Mouse (Mus musculus): ENCODE measurements around the gene Anks4b.

Gene Anks4b

DNA sequence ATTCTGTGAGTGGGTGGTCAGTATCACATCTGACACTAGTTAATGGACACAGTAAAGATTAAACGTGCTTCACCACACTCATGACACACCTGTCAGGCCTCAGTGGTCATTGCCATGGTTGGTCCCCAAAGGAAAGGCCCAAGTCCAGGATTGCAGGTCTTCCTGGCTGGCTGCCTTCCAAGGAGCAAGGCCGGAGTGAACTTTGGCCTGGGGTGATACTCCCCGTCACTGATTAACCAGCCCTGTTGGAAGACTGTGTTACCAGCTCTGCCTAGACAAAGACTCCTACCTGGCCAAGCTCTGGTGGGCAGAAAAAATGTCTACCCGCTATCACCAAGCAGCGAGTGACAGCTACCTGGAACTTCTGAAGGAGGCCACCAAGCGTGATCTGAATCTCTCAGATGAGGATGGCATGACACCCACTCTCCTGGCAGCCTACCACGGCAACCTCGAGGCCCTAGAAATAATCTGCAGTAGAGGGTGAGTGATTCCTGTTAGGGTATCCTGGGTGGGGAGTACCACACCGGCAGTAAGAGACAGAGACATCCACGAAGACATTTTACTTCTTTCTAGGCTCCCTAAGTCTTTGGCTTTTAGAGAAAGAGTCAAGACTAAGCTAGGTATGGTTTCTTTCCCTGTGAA lies at the start of gene Anks4b:
Gene Anks4b (plus strand): TSS at position 256 of the 642 bp plus-strand sequence.
- in situ Hi-C loops (cut with MboI; ENCODE audit: low pct_unique_long_range_greater_than_20kb in 1 of 2, low sequenced_read_pairs in 2 of 2, unreplicated experiment in 1 of 2) = no loop called here

DNA sequence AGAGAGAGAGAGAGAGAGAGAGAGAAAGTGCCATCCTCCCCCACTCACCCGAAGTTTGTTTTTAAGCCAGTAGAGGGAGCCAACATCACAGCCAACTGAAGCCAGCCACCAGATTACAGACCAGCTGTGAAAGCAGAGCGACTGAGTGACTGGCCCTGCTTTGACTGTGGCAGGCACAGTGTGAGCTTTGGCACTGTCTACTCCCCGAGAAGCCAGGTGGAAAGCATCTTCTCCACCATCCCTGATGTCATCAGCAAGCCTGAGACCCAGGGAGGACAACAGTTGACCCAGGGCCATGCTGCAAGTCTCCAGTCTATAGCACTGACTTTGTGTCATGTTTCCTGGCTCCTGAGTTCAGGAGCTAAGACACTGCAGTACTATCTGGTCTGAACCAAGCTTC lies 48.8 kb upstream of the Anks4b start:
- in situ Hi-C loops (cut with MboI; ENCODE audit: low pct_unique_long_range_greater_than_20kb in 1 of 2, low sequenced_read_pairs in 2 of 2, unreplicated experiment in 1 of 2) = loop anchor here (5.0 to 25.0 kb wide), 4 partner anchors 72 to 512 kb away; partner anchors contain the start of genes Abca14 (in 1 of the 2), Abca15 (in 1 of the 2), Crym (in 1 of the 2) and Uqcrc2 (in 1 of the 2)

- in situ Hi-C loops (cut with MboI; ENCODE audit: low pct_unique_long_range_greater_than_20kb in 1 of 2, low sequenced_read_pairs in 2 of 2, unreplicated experiment in 1 of 2) = no loop called here
Measured at GRCm38 (mm10) chr7:120126976-120127685, 46.5 kb upstream of the Anks4b start.

DNA sequence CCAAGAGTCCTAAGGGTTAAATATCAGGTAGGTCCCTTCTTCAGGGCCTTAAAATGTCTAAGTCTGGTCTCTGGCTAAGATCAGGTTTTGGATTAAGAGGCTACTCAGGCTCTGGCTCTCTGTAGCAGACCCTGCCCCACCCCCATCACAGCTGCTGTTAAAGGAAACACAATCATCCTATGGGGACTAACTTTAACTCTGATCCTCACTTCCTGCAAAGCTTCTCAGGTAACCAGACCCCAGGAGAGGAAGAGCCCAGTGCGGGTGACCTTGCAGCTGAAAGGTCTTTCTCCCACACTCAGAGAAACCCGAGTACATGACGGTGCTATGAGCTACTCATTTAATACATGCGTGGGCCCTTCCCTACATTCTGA lies 46.0 kb upstream of the Anks4b start:
- in situ Hi-C loops (cut with MboI; ENCODE audit: low pct_unique_long_range_greater_than_20kb in 1 of 2, low sequenced_read_pairs in 2 of 2, unreplicated experiment in 1 of 2) = no loop called here

DNA sequence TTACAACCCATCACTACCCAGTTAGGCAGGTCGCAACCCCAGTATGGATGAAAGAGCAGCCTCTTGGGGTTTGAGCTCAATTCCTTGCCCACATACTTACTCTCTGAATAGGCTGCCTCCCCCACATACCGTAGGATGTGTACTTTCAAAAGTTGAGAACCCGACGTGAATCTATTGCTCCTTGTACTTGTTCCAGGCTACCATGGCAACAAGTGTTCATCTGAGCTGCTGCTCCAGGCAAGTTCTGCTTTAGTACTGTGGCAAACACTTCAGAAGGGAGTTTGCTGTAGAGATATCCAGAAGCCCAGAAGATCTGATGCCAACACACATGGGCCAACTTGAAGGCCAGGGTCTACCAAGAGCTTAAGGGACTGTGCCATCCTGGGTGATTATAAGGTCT lies 44.7 kb upstream of the Anks4b start:
- in situ Hi-C loops (cut with MboI; ENCODE audit: low pct_unique_long_range_greater_than_20kb in 1 of 2, low sequenced_read_pairs in 2 of 2, unreplicated experiment in 1 of 2) = no loop called here

- in situ Hi-C loops (cut with MboI; ENCODE audit: low pct_unique_long_range_greater_than_20kb in 1 of 2, low sequenced_read_pairs in 2 of 2, unreplicated experiment in 1 of 2) = no loop called here
Measured at GRCm38 (mm10) chr7:120142743-120143142, 30.9 kb upstream of the Anks4b start.

- in situ Hi-C loops (cut with MboI; ENCODE audit: low pct_unique_long_range_greater_than_20kb in 1 of 2, low sequenced_read_pairs in 2 of 2, unreplicated experiment in 1 of 2) = no loop called here
Measured at GRCm38 (mm10) chr7:120145191-120145590, 28.5 kb upstream of the Anks4b start, which contains the start of gene Zp2. Gene Zp2, minus strand, starts transcription at chr7:120145291.

DNA sequence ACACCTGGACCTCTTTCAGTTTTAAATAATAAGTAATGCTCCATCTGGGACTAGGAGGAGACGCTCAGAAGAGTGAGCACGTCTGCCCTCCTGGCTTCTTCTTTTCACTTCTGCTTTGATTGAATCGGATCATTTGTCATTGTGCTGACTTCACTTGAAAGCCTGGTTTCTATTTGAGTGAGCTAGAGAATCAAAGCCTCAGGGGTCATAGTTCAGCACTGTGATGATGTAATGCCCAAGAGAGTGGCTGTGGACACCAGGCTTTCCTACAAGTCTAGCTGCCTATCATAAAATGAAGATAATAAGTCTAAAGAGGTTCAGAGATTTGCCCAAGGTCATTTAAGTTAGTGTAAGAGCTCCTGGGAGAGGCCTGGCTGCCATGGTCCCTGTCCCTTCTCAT lies 23.4 kb upstream of the Anks4b start:
- in situ Hi-C loops (cut with MboI; ENCODE audit: low pct_unique_long_range_greater_than_20kb in 1 of 2, low sequenced_read_pairs in 2 of 2, unreplicated experiment in 1 of 2) = no loop called here

DNA sequence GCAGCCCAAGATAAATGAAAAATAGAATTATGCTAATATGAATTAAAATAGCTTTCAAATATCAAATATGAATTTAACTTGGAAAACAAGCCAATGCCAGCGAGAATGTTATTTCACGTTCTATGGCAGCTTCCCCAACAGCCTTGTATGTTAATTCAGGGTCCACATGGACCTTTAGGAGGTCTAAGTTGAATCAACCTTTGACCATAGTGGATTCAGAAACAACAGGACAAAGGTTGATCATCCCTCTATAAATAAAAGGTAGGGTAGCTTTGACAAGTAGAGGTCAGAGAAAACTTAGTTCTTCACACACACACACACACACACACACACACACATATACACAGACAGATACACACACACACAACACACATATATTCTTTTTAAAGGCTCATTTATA lies 22.8 kb upstream of the Anks4b start:
- in situ Hi-C loops (cut with MboI; ENCODE audit: low pct_unique_long_range_greater_than_20kb in 1 of 2, low sequenced_read_pairs in 2 of 2, unreplicated experiment in 1 of 2) = no loop called here

- in situ Hi-C loops (cut with MboI; ENCODE audit: low pct_unique_long_range_greater_than_20kb in 1 of 2, low sequenced_read_pairs in 2 of 2, unreplicated experiment in 1 of 2) = no loop called here
Measured at GRCm38 (mm10) chr7:120156841-120157409, 16.7 kb upstream of the Anks4b start.

- in situ Hi-C loops (cut with MboI; ENCODE audit: low pct_unique_long_range_greater_than_20kb in 1 of 2, low sequenced_read_pairs in 2 of 2, unreplicated experiment in 1 of 2) = no loop called here
Measured at GRCm38 (mm10) chr7:120157575-120158061, 16.0 kb upstream of the Anks4b start.

DNA sequence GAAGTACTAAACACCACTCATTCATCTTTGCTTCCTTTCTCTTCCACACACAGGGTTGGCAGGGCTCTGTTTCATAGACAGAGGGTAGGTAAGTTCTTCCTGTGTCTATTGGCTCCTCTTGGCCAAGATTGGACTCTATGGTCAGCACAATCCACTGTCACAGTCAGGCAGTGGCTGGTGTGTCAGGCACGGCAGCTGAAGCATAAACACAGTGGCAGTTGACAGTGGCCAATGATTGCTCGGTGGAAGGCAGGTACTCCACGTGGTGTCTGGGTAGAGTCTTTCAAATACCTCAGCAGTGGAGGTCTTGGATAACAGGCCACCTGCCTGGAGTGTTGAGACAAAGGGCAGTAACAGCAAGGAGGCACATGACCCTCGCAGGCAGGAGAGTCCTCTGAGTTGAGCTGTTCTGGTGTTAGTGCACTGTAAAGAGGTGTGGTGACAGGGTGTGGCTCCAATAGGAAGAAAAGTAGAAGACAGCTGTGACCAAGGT lies 15.5 kb upstream of the Anks4b start:
- in situ Hi-C loops (cut with MboI; ENCODE audit: low pct_unique_long_range_greater_than_20kb in 1 of 2, low sequenced_read_pairs in 2 of 2, unreplicated experiment in 1 of 2) = no loop called here

DNA sequence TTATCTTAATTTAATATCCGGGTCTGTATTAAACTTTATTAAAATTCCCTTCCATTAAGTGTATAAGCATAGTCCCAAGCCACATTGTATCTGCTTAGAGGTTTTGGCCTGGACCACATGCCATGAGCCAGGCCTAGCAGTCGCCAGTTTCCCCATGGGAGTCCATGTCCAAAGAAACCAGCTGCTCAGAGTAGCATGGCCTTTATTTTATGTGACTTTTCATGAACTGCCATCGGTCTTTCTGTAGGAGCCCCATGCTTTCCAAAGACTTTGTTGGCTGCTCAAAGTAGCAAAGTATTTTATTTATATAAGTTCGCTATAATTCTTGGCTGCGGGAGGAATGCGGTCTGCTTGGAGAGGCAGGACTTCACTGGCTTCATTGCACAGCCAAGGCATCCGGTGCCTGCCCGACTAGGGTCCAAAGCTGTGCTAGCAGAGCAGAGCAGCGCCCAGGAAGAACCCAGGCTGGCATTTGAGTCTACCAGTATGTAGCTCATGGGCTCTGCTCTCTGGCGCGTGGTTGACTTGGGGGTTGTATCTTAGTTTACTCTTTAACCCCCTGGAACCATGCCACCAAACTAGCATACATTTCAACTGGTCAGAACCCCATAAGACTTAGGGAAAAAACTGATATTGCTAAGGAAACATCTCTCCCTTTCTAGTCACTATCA lies 9.9 kb upstream of the Anks4b start:
- in situ Hi-C loops (cut with MboI; ENCODE audit: low pct_unique_long_range_greater_than_20kb in 1 of 2, low sequenced_read_pairs in 2 of 2, unreplicated experiment in 1 of 2) = no loop called here

GRCm38 (mm10) chr7:120172188-120172700 lies 1.4 kb upstream of the Anks4b start:
- in situ Hi-C loops (cut with MboI; ENCODE audit: low pct_unique_long_range_greater_than_20kb in 1 of 2, low sequenced_read_pairs in 2 of 2, unreplicated experiment in 1 of 2) = no loop called here

DNA sequence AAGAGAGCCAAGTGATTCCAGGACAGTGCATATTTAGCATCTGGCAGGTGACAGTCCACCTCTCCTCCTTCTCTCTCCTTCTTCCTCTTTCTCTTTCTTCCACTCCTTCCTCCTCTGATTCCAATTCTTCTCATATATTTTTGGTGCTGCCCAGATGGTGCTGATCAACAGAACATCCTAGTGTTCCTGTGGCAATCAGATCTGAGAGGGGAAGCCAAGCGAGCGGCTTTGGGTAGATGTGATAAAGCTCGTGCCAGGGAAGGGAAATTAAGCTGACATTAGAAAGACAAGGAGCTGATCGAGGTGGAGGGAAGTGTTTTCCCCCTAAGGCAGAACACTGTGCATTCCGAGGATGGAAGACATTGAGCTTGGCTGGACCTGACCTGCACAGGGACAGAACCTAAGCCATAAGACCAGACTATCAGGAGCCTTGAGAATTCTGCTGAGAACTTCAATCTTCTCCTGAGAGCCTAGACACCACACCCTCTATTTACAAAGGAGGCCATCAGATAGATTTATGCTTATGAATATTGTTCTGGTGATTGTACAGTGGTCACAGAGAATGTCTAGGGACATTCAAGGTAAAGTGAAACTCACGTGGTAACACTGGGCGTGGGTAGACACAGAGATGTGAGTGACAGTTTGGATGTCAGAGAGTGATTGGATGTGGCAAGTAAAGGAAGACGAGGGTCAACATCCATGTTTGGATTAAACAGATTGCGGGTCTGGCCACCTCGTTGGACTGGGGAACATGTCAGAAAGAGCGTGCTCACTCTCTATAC lies 1.3 kb downstream of the Anks4b start:
- in situ Hi-C loops (cut with MboI; ENCODE audit: low pct_unique_long_range_greater_than_20kb in 1 of 2, low sequenced_read_pairs in 2 of 2, unreplicated experiment in 1 of 2) = no loop called here

GRCm38 (mm10) chr7:120177611-120178010 lies 4.0 kb downstream of the Anks4b start:
- in situ Hi-C loops (cut with MboI; ENCODE audit: low pct_unique_long_range_greater_than_20kb in 1 of 2, low sequenced_read_pairs in 2 of 2, unreplicated experiment in 1 of 2) = no loop called here

GRCm38 (mm10) chr7:120178935-120179334 lies 5.3 kb downstream of the Anks4b start:
- in situ Hi-C loops (cut with MboI; ENCODE audit: low pct_unique_long_range_greater_than_20kb in 1 of 2, low sequenced_read_pairs in 2 of 2, unreplicated experiment in 1 of 2) = no loop called here

GRCm38 (mm10) chr7:120180547-120180946 lies 6.9 kb downstream of the Anks4b start:
- in situ Hi-C loops (cut with MboI; ENCODE audit: low pct_unique_long_range_greater_than_20kb in 1 of 2, low sequenced_read_pairs in 2 of 2, unreplicated experiment in 1 of 2) = no loop called here
